Mouse (Mus musculus) macrophage (primary cell): ENCODE data around the gene Npb. TPM values are rescaled to one million over a fixed set of nuclear protein-coding genes. Genes with fewer than 3 reads are reported as not detected.

Experiments used
- H3K27ac ChIP-seq: fragments of 350-480 bp; formaldehyde crosslinking; 2 replicates; pipeline ENCODE4 v1.9.0; 2021
- H3K36me3 ChIP-seq: fragments of 350-480 bp; formaldehyde crosslinking; 2 replicates; pipeline ENCODE4 v1.9.0; 2021; ENCODE audit errors: inconsistent target
- H3K4me3 ChIP-seq: fragments of 350-480 bp; formaldehyde crosslinking; 2 replicates; pipeline ENCODE4 v1.9.0; 2021; ENCODE audit errors: inconsistent target
- H3K79me2 ChIP-seq: fragments of 350-480 bp; formaldehyde crosslinking; 2 replicates; pipeline ENCODE4 v1.9.0; 2021; ENCODE audit errors: inconsistent target
- WGBS: methylation state at CpG from one replicate; pipeline ENCODE4 v1.1.7; 2026; ENCODE audit warnings: inconsistent platforms; ENCODE audit not compliant: missing documents; 5-methylcytosine and 5-hydroxymethylcytosine counted together
- polyA plus RNA-seq: library from polyadenylated mRNA; stranded (reverse); fragments of 250-400 nt; gene quantifications from 3 replicates; pipeline ENCODE4 v1.2.4, GENCODE M21; 2018; ENCODE audit warnings: inconsistent platforms

The Npb gene
- polyA plus RNA-seq, 1 experiment from 2014 or later, result not detected

DNA sequence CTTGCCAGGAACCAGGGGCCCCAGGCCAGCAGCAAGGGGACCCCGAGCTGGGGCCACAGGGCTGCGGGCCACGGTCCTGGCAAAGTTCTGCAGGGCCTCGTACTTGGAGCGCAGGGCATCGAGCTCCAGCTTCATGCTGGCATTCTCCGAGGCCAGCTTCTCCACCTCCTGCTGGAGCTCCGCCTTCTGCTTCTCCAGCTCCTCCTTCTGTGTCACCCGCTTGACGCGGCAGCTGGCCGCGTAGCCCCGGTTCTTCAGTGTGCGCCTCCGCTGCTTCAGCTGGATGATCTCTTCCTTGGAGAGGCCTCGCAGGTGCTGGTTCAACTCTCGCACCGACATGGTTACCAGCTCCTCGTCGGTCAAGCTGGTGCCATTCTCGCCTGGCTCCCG lies 21.1 kb downstream of the Npb start:
- H3K4me3 ChIP-seq, result peak overlapping the region; percentile 52
- H3K27ac ChIP-seq, result peak overlapping the region; percentile 99
- no peaks in the 10 kb centered on the region for H3K36me3 ChIP-seq
- H3K79me2 ChIP-seq, result peaks cover 78% of the 10 kb centered on the region
- 2% methylated on average over 23 of the region's 23 CpGs for WGBS

- Histone ChIP-seq H3K4me3 (peak overlapping the region; percentile 52), H3K79me2 (peaks cover 83% of the 10 kb centered on the region), H3K36me3 (no peaks in the 10 kb centered on the region), H3K27ac (peak overlapping the region; percentile 99)
- WGBS, result 0% methylated on average over 7 of the region's 7 CpGs
Measured at GRCm38 (mm10) chr11:120629911-120630310, 21.6 kb downstream of the Npb start.

- WGBS, result 0% methylated on average over 5 of the region's 5 CpGs
- peak overlapping the region; percentile 52 for H3K4me3 ChIP-seq
- no peaks in the 10 kb centered on the region for H3K36me3 ChIP-seq
- H3K27ac ChIP-seq, result peak overlapping the region; percentile 99
- peaks cover 79% of the 10 kb centered on the region for H3K79me2 ChIP-seq
Measured at GRCm38 (mm10) chr11:120630401-120630871, 22.2 kb downstream of the Npb start.

GRCm38 (mm10) chr11:120630881-120631725 lies 22.8 kb downstream of the Npb start:
- Histone ChIP-seq H3K4me3 (peak overlapping the region; percentile 71), H3K36me3 (no peaks in the 10 kb centered on the region), H3K27ac (peak overlapping the region; percentile 99), H3K79me2 (peaks cover 73% of the 10 kb centered on the region)
- WGBS, result 4% methylated on average over 7 of the region's 7 CpGs

- Histone ChIP-seq H3K79me2 (peaks cover 65% of the 10 kb centered on the region), H3K27ac (peak overlapping the region; percentile 99), H3K36me3 (no peaks in the 10 kb centered on the region), H3K4me3 (peak overlapping the region; percentile 71)
- 44% methylated on average over 4 of the region's 4 CpGs for WGBS
Measured at GRCm38 (mm10) chr11:120631726-120632448, 23.6 kb downstream of the Npb start.

- WGBS, result 1% methylated on average over 101 of the region's 116 CpGs
- peak overlapping the region; percentile 99 for H3K27ac ChIP-seq
- no peaks in the 10 kb centered on the region for H3K36me3 ChIP-seq
- H3K79me2 ChIP-seq, result peaks cover 55% of the 10 kb centered on the region
- peak overlapping the region; percentile 71 for H3K4me3 ChIP-seq
Measured at GRCm38 (mm10) chr11:120632559-120633519, 24.6 kb downstream of the Npb start.

DNA sequence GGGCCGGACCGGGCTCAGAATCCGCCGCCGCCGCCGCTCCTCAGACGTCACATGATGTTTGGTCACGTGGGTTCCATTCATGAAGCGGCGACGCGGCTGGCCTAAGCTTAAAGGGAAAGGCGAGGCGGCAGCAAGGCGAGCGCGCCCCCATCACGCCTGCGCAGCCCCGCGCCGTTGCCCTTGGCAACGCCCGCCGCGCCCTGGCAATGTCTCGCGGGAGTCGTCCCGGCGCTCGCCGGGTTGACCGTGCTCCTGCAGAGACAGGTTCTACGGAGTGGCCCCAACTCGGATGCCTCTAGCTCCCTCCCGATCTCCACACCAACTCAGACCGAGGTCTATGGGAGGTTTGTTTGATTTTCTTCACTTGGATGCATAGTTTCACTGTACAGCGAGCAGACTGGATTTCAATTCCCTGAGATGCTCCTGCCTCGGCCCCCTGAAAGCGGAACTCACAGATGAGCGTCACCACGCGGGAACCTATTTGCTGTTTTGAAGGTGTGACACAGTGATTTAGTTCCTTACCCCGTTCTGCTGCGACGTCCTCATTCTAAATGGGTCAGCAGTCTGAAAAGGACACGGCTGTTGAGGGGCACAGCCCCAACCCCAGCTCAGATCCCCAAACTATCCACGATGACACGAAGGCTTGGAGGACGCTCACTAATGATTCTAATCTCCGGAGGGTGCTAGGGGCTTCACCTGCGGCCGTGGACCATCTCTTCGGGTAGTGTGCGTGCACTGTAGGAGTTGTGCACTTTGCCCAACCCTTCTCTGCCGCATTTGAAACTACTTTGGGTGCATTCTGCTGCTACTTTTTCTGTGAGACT lies 25.5 kb downstream of the Npb start, which contains the start of gene Mafg:
Gene Mafg, minus strand, starts transcription at position 81 of the 824 bp plus-strand sequence.
- peaks cover 46% of the 10 kb centered on the region for H3K79me2 ChIP-seq
- H3K27ac ChIP-seq, result peak within 1 kb of the TSS; percentile 99
- WGBS, result 18% methylated on average over 55 of the region's 58 CpGs
- H3K4me3 ChIP-seq, result peak within 1 kb of the TSS; percentile 71
- H3K36me3 ChIP-seq, result no peaks in the 10 kb centered on the region

DNA sequence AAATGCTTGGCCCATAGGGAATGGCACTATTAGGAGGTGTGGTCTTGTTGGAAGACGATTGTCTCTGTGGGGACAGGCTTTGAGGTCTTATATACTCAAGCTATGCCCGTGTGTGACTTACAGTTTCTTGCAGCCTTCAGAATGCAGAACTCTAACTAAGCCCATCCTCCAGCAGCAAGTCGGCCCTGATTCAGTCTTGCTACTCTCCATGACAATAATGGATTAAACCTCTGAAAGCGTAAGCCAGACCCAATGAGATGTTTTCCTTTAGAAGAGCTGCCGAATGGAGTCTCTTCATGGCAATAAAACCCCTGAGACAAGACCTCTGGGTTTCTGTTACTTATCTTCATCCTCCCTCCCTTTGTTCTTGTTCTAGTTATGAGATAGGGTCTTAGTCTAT lies 26.5 kb downstream of the Npb start:
- Histone ChIP-seq H3K36me3 (no peaks in the 10 kb centered on the region), H3K79me2 (peaks cover 37% of the 10 kb centered on the region), H3K4me3 (no peak overlapping the region), H3K27ac (no peak overlapping the region)
- 93% methylated on average over 5 of the region's 5 CpGs for WGBS

DNA sequence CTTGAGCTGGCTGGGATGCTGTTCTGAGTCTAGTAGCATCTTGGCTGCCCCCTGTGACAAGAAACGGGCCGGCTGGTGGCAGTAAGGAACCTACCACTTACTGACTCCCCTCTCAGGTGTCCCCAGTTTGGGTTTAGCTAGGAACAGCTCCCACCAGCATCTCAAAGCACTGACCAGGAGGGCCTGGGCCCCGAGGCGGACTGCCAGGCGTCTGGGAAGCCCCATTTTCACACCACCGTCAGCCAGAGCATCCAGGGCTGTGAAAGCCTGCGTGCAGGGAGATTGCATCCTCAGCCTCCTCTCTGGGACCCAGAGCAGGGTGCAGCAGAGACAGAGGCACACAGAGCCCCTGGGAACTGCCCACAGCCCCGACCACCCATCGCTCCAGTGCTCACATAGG lies 33.0 kb downstream of the Npb start:
- Histone ChIP-seq H3K27ac (no peak overlapping the region), H3K36me3 (no peaks in the 10 kb centered on the region), H3K4me3 (no peak overlapping the region), H3K79me2 (no peaks in the 10 kb centered on the region)
- WGBS, result 86% methylated on average over 9 of the region's 9 CpGs

- Histone ChIP-seq H3K36me3 (no peaks in the 10 kb centered on the region), H3K27ac (no peak overlapping the region), H3K79me2 (no peaks in the 10 kb centered on the region), H3K4me3 (no peak overlapping the region)
- WGBS, result 78% methylated on average over 8 of the region's 8 CpGs
Measured at GRCm38 (mm10) chr11:120641869-120642268, 33.6 kb downstream of the Npb start.

DNA sequence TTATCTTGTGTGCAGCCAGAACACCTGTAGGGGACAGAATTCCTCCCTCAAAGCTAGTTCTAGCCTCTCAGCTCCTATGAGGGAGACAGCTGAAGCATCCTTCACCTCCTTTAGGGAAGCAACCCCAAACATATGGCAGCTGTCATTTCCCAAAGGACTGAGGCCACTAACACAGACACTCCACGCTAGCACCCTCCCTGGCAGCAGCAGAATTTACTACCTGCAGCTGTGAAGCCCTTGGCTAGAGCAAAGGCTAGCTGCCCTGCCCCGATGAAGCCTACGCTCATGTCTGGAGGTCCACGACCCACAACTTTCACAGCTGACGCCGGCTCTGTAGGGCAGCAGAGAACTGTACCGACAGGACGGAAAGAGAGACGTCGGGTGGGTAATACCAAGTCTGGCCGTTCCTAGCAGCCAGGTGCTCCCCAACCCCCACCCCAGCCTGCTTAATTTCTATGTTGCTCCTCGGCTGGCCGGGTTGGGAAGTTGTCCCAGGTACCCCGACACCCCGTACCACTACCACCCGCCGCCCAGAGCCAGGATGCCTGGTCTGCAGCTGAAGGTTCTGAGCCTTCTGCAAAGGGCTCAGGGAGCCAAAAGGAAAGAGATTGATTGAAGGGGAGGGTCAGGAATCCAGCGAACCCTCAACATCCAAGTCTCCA lies 34.8 kb downstream of the Npb start:
- no peaks in the 10 kb centered on the region for H3K36me3 ChIP-seq
- peak overlapping the region; percentile 34 for H3K4me3 ChIP-seq
- H3K79me2 ChIP-seq, result no peaks in the 10 kb centered on the region
- H3K27ac ChIP-seq, result no peak overlapping the region
- 3% methylated on average over 18 of the region's 18 CpGs for WGBS

DNA sequence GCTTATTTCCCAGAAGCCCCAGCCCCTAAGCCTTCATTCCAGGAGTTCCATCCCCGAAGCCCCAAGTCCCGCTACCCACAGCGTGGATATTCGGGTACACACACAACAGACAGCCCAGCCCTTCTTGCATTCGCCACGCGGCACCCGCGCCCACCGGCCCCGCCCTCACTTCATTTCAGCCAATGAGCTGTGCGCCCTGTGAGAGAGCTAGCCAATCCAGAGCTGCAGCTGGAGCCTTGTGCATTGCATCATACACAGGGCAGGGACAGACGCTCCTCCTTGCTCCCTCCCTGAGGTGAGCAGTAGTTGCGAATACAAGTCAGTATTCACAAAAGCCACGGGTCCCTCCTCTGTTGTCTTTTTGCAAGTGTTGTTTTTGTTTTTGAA lies 35.3 kb downstream of the Npb start, which contains the start of gene Pycr1:
Gene Pycr1, minus strand, starts transcription at position 169 of the 387 bp plus-strand sequence.
- H3K27ac ChIP-seq, result no peak within 1 kb of the TSS
- WGBS, result 0% methylated on average over 15 of the region's 15 CpGs

More for the DNA sequence above, 35.3 kb downstream of the Npb start, which contains the start of gene Pycr1:
- H3K79me2 ChIP-seq, result no peaks in the 10 kb centered on the region
- no peaks in the 10 kb centered on the region for H3K36me3 ChIP-seq
- peak within 1 kb of the TSS; percentile 34 for H3K4me3 ChIP-seq
